Mouse (Mus musculus): ENCODE measurements at regions not wholly inside any gene's neighbourhood (a gene's known extent, or its start where the extent isn't known, plus 50 kb on each side); places are given as distances from the start of the nearest gene placed in this dataset.

GRCm38 (mm10) chr14:72778756-72779155, 69.0 kb upstream of the Fndc3a start:
- H3K27ac ChIP-seq (ENCODE audit: low read length) = no peak overlapping the region
- WGBS = 79% methylated on average over 6 of the region's 6 CpGs
- ATAC-seq (replicated peaks; ENCODE audit: extremely low read depth, insufficient read depth, low FRiP score) = no peak

GRCm38 (mm10) chr14:72777927-72778560, 68.2 kb upstream of the Fndc3a start:
- no peak for ATAC-seq (replicated peaks; ENCODE audit: extremely low read depth, insufficient read depth, low FRiP score)
- WGBS = 64% methylated on average over 6 of the region's 6 CpGs
- no peaks in the 10 kb centered on the region for H3K27me3 ChIP-seq (ENCODE audit: control insufficient read depth, insufficient read depth, low read length)
- H3K9ac ChIP-seq (ENCODE audit: low read length) = no peak overlapping the region
- no peaks in the 10 kb centered on the region for H3K36me3 ChIP-seq (ENCODE audit: control insufficient read depth, insufficient read depth)
- no peak overlapping the region for H3K27ac ChIP-seq (ENCODE audit: low read length)
- H3K4me1 ChIP-seq (ENCODE audit: control insufficient read depth, insufficient read depth, low read length) = no peaks in the 10 kb centered on the region
- H3K9me3 ChIP-seq (replicated peaks; ENCODE audit: control insufficient read depth, low read length) = no peaks in the 10 kb centered on the region
- no peak overlapping the region for H3K4me3 ChIP-seq (ENCODE audit: low read length)
- H3K4me2 ChIP-seq (ENCODE audit: low read depth, low read length) = no peak overlapping the region

More at GRCm38 (mm10) chr14:72778756-72779155, 69.0 kb upstream of the Fndc3a start:
- no peaks in the 10 kb centered on the region for H3K27me3 ChIP-seq (ENCODE audit: control insufficient read depth, insufficient read depth, low read length)
- no peak overlapping the region for H3K9ac ChIP-seq (ENCODE audit: low read length)
- H3K4me1 ChIP-seq (ENCODE audit: control insufficient read depth, insufficient read depth, low read length) = no peaks in the 10 kb centered on the region
- no peak overlapping the region for H3K4me2 ChIP-seq (ENCODE audit: low read depth, low read length)
- no peak overlapping the region for H3K4me3 ChIP-seq (ENCODE audit: low read length)
- no peaks in the 10 kb centered on the region for H3K9me3 ChIP-seq (replicated peaks; ENCODE audit: control insufficient read depth, low read length)
- H3K36me3 ChIP-seq (ENCODE audit: control insufficient read depth, insufficient read depth) = no peaks in the 10 kb centered on the region

GRCm38 (mm10) chr14:72770237-72770636, 60.4 kb upstream of the Fndc3a start:
- Histone ChIP-seq H3K4me2 (ENCODE audit: low read depth, low read length) (no peak overlapping the region), H3K9ac (ENCODE audit: low read length) (no peak overlapping the region), H3K4me3 (ENCODE audit: low read length) (no peak overlapping the region), H3K36me3 (ENCODE audit: control insufficient read depth, insufficient read depth) (no peaks in the 10 kb centered on the region), H3K9me3 (replicated peaks; ENCODE audit: control insufficient read depth, low read length) (peaks cover 7% of the 10 kb centered on the region), H3K27me3 (ENCODE audit: control insufficient read depth, insufficient read depth, low read length) (no peaks in the 10 kb centered on the region), H3K4me1 (ENCODE audit: control insufficient read depth, insufficient read depth, low read length) (no peaks in the 10 kb centered on the region), H3K27ac (ENCODE audit: low read length) (no peak overlapping the region)
- ATAC-seq (replicated peaks; ENCODE audit: extremely low read depth, insufficient read depth, low FRiP score) = no peak
- 14% methylated on average over 1 of the region's 1 CpGs for WGBS

GRCm38 (mm10) chr14:72760123-72760522, 50.3 kb upstream of the Fndc3a start:
- Histone ChIP-seq H3K27ac (ENCODE audit: low read length) (no peak overlapping the region), H3K4me2 (ENCODE audit: low read depth, low read length) (no peak overlapping the region), H3K9me3 (replicated peaks; ENCODE audit: control insufficient read depth, low read length) (no peaks in the 10 kb centered on the region), H3K4me3 (ENCODE audit: low read length) (no peak overlapping the region), H3K4me1 (ENCODE audit: control insufficient read depth, insufficient read depth, low read length) (no peaks in the 10 kb centered on the region), H3K27me3 (ENCODE audit: control insufficient read depth, insufficient read depth, low read length) (no peaks in the 10 kb centered on the region), H3K36me3 (ENCODE audit: control insufficient read depth, insufficient read depth) (no peaks in the 10 kb centered on the region), H3K9ac (ENCODE audit: low read length) (no peak overlapping the region)
- ATAC-seq (replicated peaks; ENCODE audit: extremely low read depth, insufficient read depth, low FRiP score) = no peak
